8 mouse cellular contexts compared by ENCODE assay signal in the genomic region with DNA sequence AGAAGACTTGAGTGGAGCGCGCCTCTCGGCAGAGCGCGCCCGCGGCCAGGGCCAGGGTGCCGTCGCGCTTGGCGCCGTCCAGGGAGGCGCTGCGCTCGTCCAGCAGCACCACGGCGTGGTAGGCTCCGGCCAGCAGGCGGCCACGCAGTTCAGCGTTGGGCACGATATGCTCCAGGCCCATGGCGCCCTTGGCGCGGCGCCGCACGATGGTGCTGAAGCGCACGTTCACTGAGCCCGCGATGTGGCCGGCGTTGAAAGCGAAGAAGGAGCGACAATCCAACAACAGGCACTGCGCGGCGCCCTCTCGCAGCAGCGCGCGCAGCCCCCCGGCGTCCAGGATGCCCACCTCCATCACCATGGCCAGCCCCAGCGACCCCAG. TPM values are rescaled to one million over a fixed set of nuclear protein-coding genes. Genes with fewer than 3 reads are reported as not detected.
DNase-seq lines count a peak whose midpoint lies in the region; TF ChIP-seq lines count a peak whose summit lies in the region.

No protein-coding gene starts in this region.

- H3K9me3 ChIP-seq in CH12.LX (replicated peaks; ENCODE audit: low read length): no peaks in the 10 kb centered on the region
- no peaks in the 10 kb centered on the region for H3K9me3 ChIP-seq in forebrain, embryonic 10.5 days
- no peaks in the 10 kb centered on the region for H3K9me3 ChIP-seq in hindbrain, embryonic 10.5 days

- H3K9ac ChIP-seq in CH12.LX (ENCODE audit: insufficient read depth, low read depth): peak overlapping the region; percentile 74

- H3K27ac ChIP-seq in CH12.LX (ENCODE audit: insufficient read depth, low read depth): peak overlapping the region; percentile 94
- H3K27ac ChIP-seq in forebrain, embryonic 10.5 days: peak overlapping the region; percentile 98
- H3K27ac ChIP-seq in hindbrain, embryonic 10.5 days: peak overlapping the region; percentile 98

- peak overlapping the region; percentile 61 to 78 (median 78) for H3K4me3 ChIP-seq in CH12.LX (replicated peaks in 1 of 3; ENCODE audit: low read depth in 2 of 3, low read length in 2 of 3, poor library complexity in 1 of 3)
- peak overlapping the region; percentile 76 for H3K4me3 ChIP-seq in forebrain, embryonic 10.5 days
- peak overlapping the region; percentile 82 for H3K4me3 ChIP-seq in hindbrain, embryonic 10.5 days

- H3K36me3 ChIP-seq in CH12.LX (replicated peaks in 1 of 2; ENCODE audit: control insufficient read depth in 1 of 2, insufficient read depth in 1 of 2, low read length in 1 of 2): peaks cover 8 to 24% of the 10 kb centered on the region in 2 experiments
- H3K36me3 ChIP-seq in forebrain, embryonic 10.5 days (replicated peaks): peaks cover 23% of the 10 kb centered on the region
- H3K36me3 ChIP-seq in hindbrain, embryonic 10.5 days: peaks cover 20% of the 10 kb centered on the region

- in situ Hi-C loops in CH12.LX (cut with MboI; ENCODE audit: low pct_ligation_motif_present, low pct_unique_long_range_greater_than_20kb, low sequenced_read_pairs): loop anchor here (5.0 kb wide), 2 partner anchors 39 to 129 kb away; no protein-coding TSS in a partner anchor

- TF ChIP-seq EP300 in CH12.LX (IDR thresholded peaks at IDR 0.05; ENCODE audit: low read length): no peak

- H3K4me2 ChIP-seq in CH12.LX (ENCODE audit: insufficient read depth, low read depth, poor library complexity, severe bottlenecking): peak overlapping the region; percentile 18; the same call in 1 of the 2 replicates

- peaks cover 16 to 37% of the 10 kb centered on the region in 2 experiments for H3K4me1 ChIP-seq in CH12.LX (ENCODE audit: control insufficient read depth in 1 of 2, insufficient read depth in 2 of 2)
- peaks cover 62% of the 10 kb centered on the region for H3K4me1 ChIP-seq in forebrain, embryonic 10.5 days
- peaks cover 56% of the 10 kb centered on the region for H3K4me1 ChIP-seq in hindbrain, embryonic 10.5 days (replicated peaks)

- no peaks in the 10 kb centered on the region for H3K27me3 ChIP-seq in CH12.LX (replicated peaks)
- H3K27me3 ChIP-seq in forebrain, embryonic 10.5 days (ENCODE audit: poor library complexity, severe bottlenecking): peaks cover 10% of the 10 kb centered on the region; the same call in 1 of the 2 replicates
- H3K27me3 ChIP-seq in hindbrain, embryonic 10.5 days (ENCODE audit: insufficient read depth, poor library complexity, severe bottlenecking): peaks cover 15% of the 10 kb centered on the region; the same call in 1 of the 2 replicates

- peak in 1 of 2 experiments; percentile 93; a peak in 2 of 4 replicates for TF ChIP-seq CTCF in CH12.LX (conservative IDR thresholded peaks at IDR 0.05 in 1 of 2, IDR thresholded peaks at IDR 0.05 in 1 of 2; ENCODE audit: low read depth in 2 of 2, low read length in 2 of 2)
- TF ChIP-seq CTCF in brain, embryonic 14.5 days (IDR thresholded peaks at IDR 0.05; ENCODE audit: borderline replicate concordance, extremely low read depth, insufficient read depth, insufficient read length): peak; percentile 57

- TF ChIP-seq POLR2A in CH12.LX (IDR thresholded peaks at IDR 0.05; ENCODE audit: low read depth, low read length): no peak
- no peak; the same call in 1 of the 2 replicates for TF ChIP-seq POLR2A in brain, embryonic 14.5 days (IDR thresholded peaks at IDR 0.05; ENCODE audit: borderline replicate concordance, extremely low read depth, insufficient read depth, insufficient read length, poor library complexity, severe bottlenecking)

- H3K79me2 ChIP-seq in CH12.LX (replicated peaks; ENCODE audit: control insufficient read depth, extremely low read depth, insufficient read depth, poor library complexity, severe bottlenecking): peaks cover 6% of the 10 kb centered on the region; the same call in 1 of the 2 replicates

- DNase-seq in CH12.LX (ENCODE audit: extremely low read depth): peak; percentile 71
- DNase-seq in brain, embryonic 14.5 days (ENCODE audit: low read depth): peak; percentile 87
- DNase-seq in forebrain, embryonic 10.5 days (ENCODE audit: extremely low spot score, low spot score): peak; percentile 77
- peak; percentile 83 for DNase-seq in hindbrain, embryonic 10.5 days (ENCODE audit: low spot score)
- DNase-seq in layer of hippocampus, adult 8-10 months (ENCODE audit: low spot score in 2 of 2): peak; percentile 66 to 76
- DNase-seq in lung, postnatal 10 days: peak; percentile 91
- peak; percentile 71 for DNase-seq in retina, adult 2 months (ENCODE audit: low read depth, low spot score)
- DNase-seq in urinary bladder, adult 2 months (ENCODE audit: low spot score): peak; percentile 94

- under 1% methylated on average over 46 of the region's 46 CpGs for WGBS in forebrain, embryonic 10.5 days
- under 1% methylated on average over 46 of the region's 46 CpGs for WGBS in hindbrain, embryonic 10.5 days

- TF ChIP-seq RAD21 in CH12.LX (IDR thresholded peaks at IDR 0.05; ENCODE audit: low read depth, low read length): peak; percentile 66

- dilution Hi-C loops in CH12.LX (cut with MboI; ENCODE audit: extremely low pct_ligation_motif_present, extremely low pct_unique_long_range_greater_than_20kb, low sequenced_read_pairs): no loop called here

TF ChIP-seq in CH12.LX, 34 proteins besides CTCF, POLR2A, EP300 and RAD21 (continues in another document):
- no peak for TF ChIP-seq JUND (conservative IDR thresholded peaks at IDR 0.05; ENCODE audit: low read depth, low read length)
- no peak for TF ChIP-seq NELFE (IDR thresholded peaks at IDR 0.05; ENCODE audit: low read depth, low read length)
- TF ChIP-seq E2F4 (IDR thresholded peaks at IDR 0.05; ENCODE audit: insufficient replicate concordance, low read depth, low read length): no peak
- no peak for TF ChIP-seq JUN (IDR thresholded peaks at IDR 0.05; ENCODE audit: insufficient read depth, low read depth, low read length)
- TF ChIP-seq NRF1 (IDR thresholded peaks at IDR 0.05; ENCODE audit: low read depth, low read length): peak; percentile 68
- no peak for TF ChIP-seq GABPA (IDR thresholded peaks at IDR 0.05; ENCODE audit: insufficient replicate concordance, low read depth, low read length)
- TF ChIP-seq MAFK (IDR thresholded peaks at IDR 0.05; ENCODE audit: insufficient replicate concordance, low read length): no peak
- TF ChIP-seq ZC3H11A (IDR thresholded peaks at IDR 0.05; ENCODE audit: low read depth, low read length): no peak
- TF ChIP-seq RCOR1 (conservative IDR thresholded peaks at IDR 0.05; ENCODE audit: low read depth, low read length): 0 out of 2 replicates have a peak, but pooled peaks have one; percentile 26
- TF ChIP-seq ELF1 (IDR thresholded peaks at IDR 0.05; ENCODE audit: low read depth, low read length): no peak; the same call in 1 of the 2 replicates
- peak; percentile 61 for TF ChIP-seq BHLHE40 (IDR thresholded peaks at IDR 0.05; ENCODE audit: low read depth, low read length)
- TF ChIP-seq KAT2A (IDR thresholded peaks at IDR 0.05; ENCODE audit: insufficient replicate concordance, low read length): peak; percentile 8; the same call in 1 of the 2 replicates
- no peak; the same call in 1 of the 2 replicates for TF ChIP-seq HCFC1 (IDR thresholded peaks at IDR 0.05; ENCODE audit: low read depth, low read length)
- no peak for TF ChIP-seq ZMIZ1 (IDR thresholded peaks at IDR 0.05; ENCODE audit: low read depth, low read length)
- peak; percentile 86 for TF ChIP-seq UBTF (IDR thresholded peaks at IDR 0.05; ENCODE audit: low read depth, low read length)
- TF ChIP-seq SIN3A (IDR thresholded peaks at IDR 0.05; ENCODE audit: low read length): peak; percentile 30; the same call in 1 of the 2 replicates
- peak; percentile 75 for TF ChIP-seq SMC3 (IDR thresholded peaks at IDR 0.05; ENCODE audit: low read depth, low read length)
- peak; percentile 70; the same call in 1 of the 2 replicates for TF ChIP-seq MXI1 (IDR thresholded peaks at IDR 0.05; ENCODE audit: low read depth, low read length)
- TF ChIP-seq MAZ (IDR thresholded peaks at IDR 0.05; ENCODE audit: low read depth, low read length): no peak
- peak; percentile 51; the same call in 1 of the 2 replicates for TF ChIP-seq TCF12 (IDR thresholded peaks at IDR 0.05; ENCODE audit: low read depth, low read length)
- TF ChIP-seq IRF4 (IDR thresholded peaks at IDR 0.05; ENCODE audit: low read depth, low read length): no peak; the same call in 1 of the 2 replicates
- TF ChIP-seq ZKSCAN1 (IDR thresholded peaks at IDR 0.05; ENCODE audit: borderline replicate concordance, low read depth, low read length): no peak
- no peak for TF ChIP-seq CHD1 (IDR thresholded peaks at IDR 0.05; ENCODE audit: low read depth, low read length)
- peak; percentile 46; the same call in 1 of the 2 replicates for TF ChIP-seq MYC (IDR thresholded peaks at IDR 0.05; ENCODE audit: low read depth, low read length)
- TF ChIP-seq TBP (conservative IDR thresholded peaks at IDR 0.05; ENCODE audit: low read depth, low read length): no peak
- TF ChIP-seq PAX5 (IDR thresholded peaks at IDR 0.05; ENCODE audit: low read length): no peak
- TF ChIP-seq MAX (IDR thresholded peaks at IDR 0.05; ENCODE audit: low read length): no peak; the same call in 1 of the 2 replicates
- TF ChIP-seq MEF2A (IDR thresholded peaks at IDR 0.05; ENCODE audit: borderline replicate concordance, low read depth, low read length): peak; percentile 36; the same call in 1 of the 2 replicates

RNA-seq across cellular contexts. Expression of a gene that starts 53.3 kb away (rescaled TPM):
- total RNA-seq in CH12.LX (2012; rRNA removed) (129 and 131 TPM in 2 replicates), CH12.LX (2014; rRNA removed) (89.5 and 93.5 TPM in 2 replicates)
- 111 and 142 TPM in 2 replicates for polyA plus RNA-seq in CH12.LX (2012; ENCODE audit: insufficient read length, low read depth)
- polyA plus RNA-seq in brain, embryonic 14.5 days (2012; rRNA removed): 193 and 218 TPM in 2 replicates
- 116 and 127 TPM in 2 replicates for polyA plus RNA-seq in forebrain, embryonic 10.5 days (2016; fragmentation: Nextera tagmentation; extraction: Ambion mirVana)
- polyA plus RNA-seq in hindbrain, embryonic 10.5 days (2016; fragmentation: Nextera tagmentation; extraction: Ambion mirVana): 97.7 and 103 TPM in 2 replicates
- total RNA-seq in layer of hippocampus, adult 8-10 months (2022): 100 to 1,000 TPM; 118 to 152 (median 136) TPM
- 152 and 155 TPM in 2 replicates for polyA plus RNA-seq in urinary bladder, adult 2 months (2012; rRNA removed)

RNA-seq across cellular contexts. Expression of a gene that starts 54.0 kb away (rescaled TPM):
- total RNA-seq in CH12.LX (2012; rRNA removed): 3.5 and 5.6 TPM in 2 replicates
- 2.6 and 3.5 TPM in 2 replicates for total RNA-seq in CH12.LX (2014; rRNA removed)
- 8.6 and 9.9 TPM in 2 replicates for polyA plus RNA-seq in CH12.LX (2012; ENCODE audit: insufficient read length, low read depth)
- 56.2 and 71.8 TPM in 2 replicates for polyA plus RNA-seq in brain, embryonic 14.5 days (2012; rRNA removed)
- polyA plus RNA-seq in forebrain, embryonic 10.5 days (2016; fragmentation: Nextera tagmentation; extraction: Ambion mirVana): 22.0 and 24.4 TPM in 2 replicates
- 26.8 and 36.8 TPM in 2 replicates for polyA plus RNA-seq in hindbrain, embryonic 10.5 days (2016; fragmentation: Nextera tagmentation; extraction: Ambion mirVana)
- total RNA-seq in layer of hippocampus, adult 8-10 months (2022): 10 to 100 TPM; 13.6 to 22.6 (median 20.6) TPM
- polyA plus RNA-seq in urinary bladder, adult 2 months (2012; rRNA removed): 67.4 and 75.0 TPM in 2 replicates

Comparison
In these comparisons a context has a peak if more than half of its experiments do, and no peak if none do; other contexts are left out.
1. Peak in every context shown above with its lines: DNase-seq, H3K4me3 ChIP-seq and H3K27ac ChIP-seq.